11 mouse cellular contexts compared by ENCODE assay signal in the genomic region with DNA sequence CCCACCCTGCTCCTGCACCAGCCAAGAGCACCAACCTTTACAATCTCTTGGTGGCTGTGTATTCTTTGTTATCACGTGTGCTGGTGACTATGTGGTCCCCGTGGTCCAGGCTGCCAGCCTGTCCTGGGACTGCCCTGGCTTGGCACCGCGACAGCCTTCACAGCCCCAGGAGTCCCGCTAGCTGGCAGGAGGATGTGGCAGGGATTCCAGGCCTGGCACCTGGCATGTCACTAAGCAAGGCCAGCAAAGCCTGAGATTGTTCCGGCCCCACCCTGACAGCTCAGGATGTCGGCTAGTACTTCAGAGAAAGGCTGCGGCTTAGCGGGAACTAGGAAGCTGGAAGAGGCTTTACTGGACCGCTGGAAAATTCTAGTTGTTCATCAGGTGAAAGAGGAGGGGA.
DNase-seq lines count a peak whose midpoint lies in the region; ATAC-seq lines count a peak whose summit lies in the region.
"Had no signal": no experiment of that assay in that cellular context is flagged by ENCODE, and none has a peak within 500 bp of the region (broad histone marks: within the 10 kb centered on the region; RNA-seq: fewer than 3 reads in every experiment).

No protein-coding gene starts in this region.

- H3K4me3 ChIP-seq in hindbrain, embryonic 16.5 days (ENCODE audit: low read length) = no peak overlapping the region
- H3K4me3 ChIP-seq in hindbrain, embryonic 14.5 days (replicated peaks; ENCODE audit: low read length) = no peak overlapping the region
- no peak overlapping the region for H3K4me3 ChIP-seq in kidney, embryonic 15.5 days (replicated peaks)
- H3K4me3 ChIP-seq: limb, embryonic 13.5 days; midbrain, embryonic 12.5 days had no signal

- 56% methylated on average over 10 of the region's 10 CpGs for WGBS in hindbrain, embryonic 16.5 days
- WGBS in hindbrain, embryonic 14.5 days = 73% methylated on average over 10 of the region's 10 CpGs
- WGBS in kidney, embryonic 15.5 days = 83% methylated on average over 10 of the region's 10 CpGs

- no peaks in the 10 kb centered on the region for H3K27me3 ChIP-seq in hindbrain, embryonic 16.5 days (replicated peaks; ENCODE audit: control insufficient read depth, insufficient read depth, low read length)
- H3K27me3 ChIP-seq in hindbrain, embryonic 14.5 days (ENCODE audit: control insufficient read depth, insufficient read depth, low read length) = no peaks in the 10 kb centered on the region
- H3K27me3 ChIP-seq in kidney, embryonic 15.5 days = no peaks in the 10 kb centered on the region
- H3K27me3 ChIP-seq: limb, embryonic 13.5 days; midbrain, embryonic 12.5 days had no signal

- peaks cover 31% of the 10 kb centered on the region for H3K4me1 ChIP-seq in hindbrain, embryonic 16.5 days (ENCODE audit: control insufficient read depth, insufficient read depth, low read depth, low read length)
- H3K4me1 ChIP-seq in hindbrain, embryonic 14.5 days (replicated peaks; ENCODE audit: control insufficient read depth, insufficient read depth, low read length) = peaks cover 13% of the 10 kb centered on the region
- peaks cover 78% of the 10 kb centered on the region for H3K4me1 ChIP-seq in kidney, embryonic 15.5 days
- H3K4me1 ChIP-seq: midbrain, embryonic 12.5 days had no signal

- no peak overlapping the region for H3K4me2 ChIP-seq in hindbrain, embryonic 16.5 days (ENCODE audit: low read length)
- no peak overlapping the region for H3K4me2 ChIP-seq in hindbrain, embryonic 14.5 days (replicated peaks)
- no peak overlapping the region for H3K4me2 ChIP-seq in kidney, embryonic 15.5 days
- H3K4me2 ChIP-seq: limb, embryonic 13.5 days; midbrain, embryonic 12.5 days had no signal

- 0 out of 2 replicates have a peak, but pooled peaks have one; percentile 9 for ATAC-seq in hindbrain, embryonic 16.5 days
- ATAC-seq in hindbrain, embryonic 14.5 days (ENCODE audit: low FRiP score) = no peak
- no peak for ATAC-seq in kidney, embryonic 15.5 days (replicated peaks; ENCODE audit: low FRiP score)

- no peak overlapping the region for H3K27ac ChIP-seq in hindbrain, embryonic 16.5 days (ENCODE audit: low read depth, low read length)
- no peak overlapping the region; the same call in 1 of the 2 replicates for H3K27ac ChIP-seq in hindbrain, embryonic 14.5 days
- H3K27ac ChIP-seq in kidney, embryonic 15.5 days = peak overlapping the region; percentile 92
- H3K27ac ChIP-seq: limb, embryonic 13.5 days; midbrain, embryonic 12.5 days had no signal

- H3K36me3 ChIP-seq in hindbrain, embryonic 16.5 days (ENCODE audit: control insufficient read depth, insufficient read depth, low read length) = no peaks in the 10 kb centered on the region
- no peaks in the 10 kb centered on the region for H3K36me3 ChIP-seq in hindbrain, embryonic 14.5 days (replicated peaks; ENCODE audit: control insufficient read depth, insufficient read depth)
- H3K36me3 ChIP-seq in kidney, embryonic 15.5 days = no peaks in the 10 kb centered on the region
- H3K36me3 ChIP-seq: limb, embryonic 13.5 days; midbrain, embryonic 12.5 days had no signal

- no peak overlapping the region for H3K9ac ChIP-seq in hindbrain, embryonic 16.5 days (ENCODE audit: low read depth, low read length)
- no peak overlapping the region for H3K9ac ChIP-seq in hindbrain, embryonic 14.5 days
- no peak overlapping the region for H3K9ac ChIP-seq in kidney, embryonic 15.5 days
- H3K9ac ChIP-seq: limb, embryonic 13.5 days; midbrain, embryonic 12.5 days had no signal

- no peak for DNase-seq in hindbrain, embryonic 14.5 days (ENCODE audit: low spot score)
- peak; percentile 84 for DNase-seq in adrenal gland, postnatal 14 days
- DNase-seq in cerebellum, adult 9-10 months = peak; percentile 84
- DNase-seq in thymus, adult 18-20 months = no peak
- DNase-seq in urinary bladder, postnatal 14 days (ENCODE audit: low spot score) = no peak
- no peak for DNase-seq in layer of hippocampus, adult 9-10 months (ENCODE audit: low spot score)
- DNase-seq: thymus, postnatal 25 days had no signal

- H3K9me3 ChIP-seq in hindbrain, embryonic 16.5 days (ENCODE audit: control insufficient read depth, low read length) = no peaks in the 10 kb centered on the region
- H3K9me3 ChIP-seq in hindbrain, embryonic 14.5 days (ENCODE audit: control insufficient read depth, low read length) = no peaks in the 10 kb centered on the region
- H3K9me3 ChIP-seq in kidney, embryonic 15.5 days (replicated peaks) = no peaks in the 10 kb centered on the region
- H3K9me3 ChIP-seq: midbrain, embryonic 12.5 days had no signal

Comparison
In these comparisons a context has a peak if more than half of its experiments do, and no peak if none do; other contexts are left out.
1. DNase-seq: peak in adrenal gland, postnatal 14 days (single experiment) and cerebellum, adult 9-10 months (single experiment); none in hindbrain, embryonic 14.5 days (single experiment), thymus, adult 18-20 months (0 of 2), urinary bladder, postnatal 14 days (single experiment) and layer of hippocampus, adult 9-10 months (single experiment).